Mouse (Mus musculus) erythroblast, embryonic 14.5 days (primary cell): ENCODE data around the gene Arhgef3.

Experiments used
- GATA1 ChIP-seq: IDR thresholded peaks from 2 replicates; pipeline ENCODE4 v1.6.1; 2012; ENCODE audit warnings: low read length, inconsistent platforms, mixed read lengths
- TAL1 ChIP-seq: IDR thresholded peaks from 3 replicates; pipeline ENCODE4 v1.6.1; 2012; ENCODE audit warnings: low read length, inconsistent platforms, mixed read lengths

GRCm38 (mm10) chr14:27067866-27068271 is 46.8 kb upstream of the Arhgef3 start:
- TF ChIP-seq GATA1 (no peak), TAL1 (no peak)
